Mouse (Mus musculus): ENCODE data around the gene Fitm2. TPM values are rescaled to one million over a fixed set of nuclear protein-coding genes. Genes with fewer than 3 reads are reported as not detected.
"Not testable (repeated sequence)": the region's sequence is repeated elsewhere in the genome, so short reads cannot be mapped to it uniquely, and the experiment has no call there.

Gene Fitm2
- polyA plus RNA-seq, 1 experiment from 2014 or later: 11.7 TPM

DNA sequence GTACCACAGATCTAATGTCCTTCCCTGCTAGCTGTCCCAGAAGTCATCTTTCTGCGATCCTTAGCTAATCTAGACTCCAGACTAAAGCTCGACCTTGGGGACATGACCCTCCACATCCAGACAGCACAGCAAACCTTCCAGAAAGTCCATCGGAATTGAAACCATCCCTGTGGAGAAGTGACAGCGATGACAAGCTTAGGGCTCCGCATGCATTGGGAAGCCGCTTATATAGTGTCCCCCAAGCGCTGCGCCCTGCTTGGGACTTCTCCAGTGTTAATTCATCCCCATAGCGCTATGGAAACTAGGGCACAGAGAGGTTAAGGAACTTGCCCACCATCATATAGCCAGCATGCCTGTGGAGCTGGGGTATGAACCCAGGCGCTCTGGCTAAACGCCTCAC, 9.6 kb downstream of the Fitm2 start:
- ATAC-seq (ENCODE audit: extremely low read depth, insufficient number of reproducible peaks, low FRiP score, low TSS enrichment): no peak
- Histone ChIP-seq H3K4me2 (no peak overlapping the region), H3K27ac (replicated peaks) (no peak overlapping the region), H3K4me3 (no peak overlapping the region), H3K9me3 (no peaks in the 10 kb centered on the region), H3K36me3 (peaks cover 9% of the 10 kb centered on the region), H3K27me3 (replicated peaks) (peaks cover 25% of the 10 kb centered on the region), H3K9ac (no peak overlapping the region), H3K4me1 (peaks cover 61% of the 10 kb centered on the region)
- WGBS: 53% methylated on average over 11 of the region's 11 CpGs

DNA sequence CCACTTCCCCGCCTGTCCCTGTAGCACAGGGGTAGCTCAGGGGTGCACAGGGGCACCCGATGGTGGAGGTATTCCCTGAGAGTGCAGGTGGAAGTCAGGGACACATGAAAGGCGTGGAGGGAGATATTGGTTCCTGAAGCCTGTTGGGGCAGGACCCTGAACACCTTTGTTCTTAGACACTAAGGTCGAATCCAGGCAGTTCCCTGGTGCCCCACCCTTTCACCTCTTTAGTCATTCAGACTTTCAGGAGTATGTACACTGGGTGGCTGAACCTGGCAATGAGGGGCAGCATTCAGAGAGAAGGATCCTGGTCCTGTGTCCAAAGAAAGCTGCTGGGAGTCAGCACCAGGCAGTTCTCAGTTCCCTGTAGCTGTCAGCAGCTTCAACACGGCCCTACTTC, 10.0 kb downstream of the Fitm2 start:
- H3K4me2 ChIP-seq: no peak overlapping the region
- H3K27ac ChIP-seq (replicated peaks): no peak overlapping the region
- H3K9ac ChIP-seq: no peak overlapping the region
- H3K27me3 ChIP-seq (replicated peaks): peaks cover 29% of the 10 kb centered on the region
- no peak for ATAC-seq (ENCODE audit: extremely low read depth, insufficient number of reproducible peaks, low FRiP score, low TSS enrichment)
- no peak overlapping the region for H3K4me3 ChIP-seq
- peaks cover 6% of the 10 kb centered on the region for H3K36me3 ChIP-seq
- 53% methylated on average over 5 of the region's 5 CpGs for WGBS
- peaks cover 61% of the 10 kb centered on the region for H3K4me1 ChIP-seq
- no peaks in the 10 kb centered on the region for H3K9me3 ChIP-seq

DNA sequence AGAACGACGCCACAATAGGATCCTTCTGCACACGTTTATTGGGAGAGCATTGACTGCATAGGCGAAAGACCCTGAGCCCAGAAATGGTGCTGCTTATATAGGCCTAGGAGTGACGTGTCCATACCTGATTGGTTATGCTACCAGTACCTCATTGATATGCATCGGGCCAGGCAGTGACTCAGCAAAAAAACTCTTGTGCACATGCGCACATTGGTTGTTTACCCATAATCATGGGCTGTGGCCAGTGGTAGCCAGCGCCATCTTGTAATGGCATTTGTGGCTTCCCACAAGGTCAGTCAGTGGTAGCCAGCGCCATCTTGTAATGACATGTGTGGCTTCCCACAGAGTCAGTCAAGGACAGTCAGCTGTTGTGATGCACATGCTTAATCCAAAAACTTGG, 11.1 kb downstream of the Fitm2 start:
- Histone ChIP-seq H3K27me3 (replicated peaks) (peaks cover 36% of the 10 kb centered on the region), H3K4me1 (peaks cover 54% of the 10 kb centered on the region)
- WGBS: 88% methylated on average over 9 of the region's 9 CpGs

DNA sequence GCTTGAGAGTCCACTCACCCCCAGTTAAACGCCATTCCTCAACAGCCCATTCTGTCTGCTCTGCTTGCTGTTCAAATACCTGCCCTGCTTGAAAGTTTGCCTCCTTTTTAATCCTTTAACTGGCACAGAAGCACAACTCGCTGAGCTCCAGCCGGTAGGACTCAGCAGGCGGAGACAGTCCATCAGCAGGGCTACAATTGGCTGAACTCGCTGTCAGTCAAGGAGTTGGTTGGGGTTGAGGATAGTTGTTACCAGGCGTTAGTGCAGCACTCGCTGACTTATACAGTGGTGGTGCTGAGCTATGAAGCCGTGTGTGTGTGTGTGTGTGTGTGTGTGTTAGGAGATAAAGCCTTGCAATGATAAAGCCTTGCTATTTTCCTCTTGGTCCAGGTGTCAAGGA, 11.8 kb downstream of the Fitm2 start:
- no peak for ATAC-seq (ENCODE audit: extremely low read depth, insufficient number of reproducible peaks, low FRiP score, low TSS enrichment)
- H3K4me3 ChIP-seq: no peak overlapping the region
- no peak overlapping the region for H3K9ac ChIP-seq
- H3K27ac ChIP-seq (replicated peaks): no peak overlapping the region
- peaks cover 36% of the 10 kb centered on the region for H3K27me3 ChIP-seq (replicated peaks)
- 91% methylated on average over 8 of the region's 8 CpGs for WGBS
- H3K9me3 ChIP-seq: no peaks in the 10 kb centered on the region
- H3K36me3 ChIP-seq: no peaks in the 10 kb centered on the region
- H3K4me1 ChIP-seq: peaks cover 48% of the 10 kb centered on the region
- H3K4me2 ChIP-seq: no peak overlapping the region

More for the DNA sequence above, 11.1 kb downstream of the Fitm2 start:
- H3K36me3 ChIP-seq; H3K27ac ChIP-seq (replicated peaks); H3K9me3 ChIP-seq; H3K4me2 ChIP-seq; ATAC-seq (ENCODE audit: extremely low read depth, insufficient number of reproducible peaks, low FRiP score, low TSS enrichment); H3K9ac ChIP-seq; H3K4me3 ChIP-seq: not testable (repeated sequence)

GRCm38 (mm10) chr2:163459380-163459779, 13.0 kb downstream of the Fitm2 start:
- H3K4me2 ChIP-seq: peak overlapping the region; percentile 49
- H3K9ac ChIP-seq: no peak overlapping the region
- no peaks in the 10 kb centered on the region for H3K9me3 ChIP-seq
- peaks cover 35% of the 10 kb centered on the region for H3K4me1 ChIP-seq
- no peak overlapping the region for H3K27ac ChIP-seq (replicated peaks)
- peaks cover 36% of the 10 kb centered on the region for H3K27me3 ChIP-seq (replicated peaks)
- ATAC-seq (ENCODE audit: extremely low read depth, insufficient number of reproducible peaks, low FRiP score, low TSS enrichment): no peak
- 26% methylated on average over 10 of the region's 10 CpGs for WGBS
- no peak overlapping the region for H3K4me3 ChIP-seq
- H3K36me3 ChIP-seq: no peaks in the 10 kb centered on the region

GRCm38 (mm10) chr2:163458539-163459265, 13.7 kb downstream of the Fitm2 start:
- Histone ChIP-seq H3K36me3 (no peaks in the 10 kb centered on the region), H3K27ac (replicated peaks) (no peak overlapping the region), H3K4me3 (no peak overlapping the region), H3K27me3 (replicated peaks) (peaks cover 36% of the 10 kb centered on the region), H3K4me1 (peaks cover 28% of the 10 kb centered on the region), H3K9me3 (no peaks in the 10 kb centered on the region), H3K9ac (no peak overlapping the region), H3K4me2 (peak overlapping the region; percentile 49)
- ATAC-seq (ENCODE audit: extremely low read depth, insufficient number of reproducible peaks, low FRiP score, low TSS enrichment): peak; percentile 63; the same call in 1 of the 2 replicates
- WGBS: 29% methylated on average over 27 of the region's 27 CpGs

DNA sequence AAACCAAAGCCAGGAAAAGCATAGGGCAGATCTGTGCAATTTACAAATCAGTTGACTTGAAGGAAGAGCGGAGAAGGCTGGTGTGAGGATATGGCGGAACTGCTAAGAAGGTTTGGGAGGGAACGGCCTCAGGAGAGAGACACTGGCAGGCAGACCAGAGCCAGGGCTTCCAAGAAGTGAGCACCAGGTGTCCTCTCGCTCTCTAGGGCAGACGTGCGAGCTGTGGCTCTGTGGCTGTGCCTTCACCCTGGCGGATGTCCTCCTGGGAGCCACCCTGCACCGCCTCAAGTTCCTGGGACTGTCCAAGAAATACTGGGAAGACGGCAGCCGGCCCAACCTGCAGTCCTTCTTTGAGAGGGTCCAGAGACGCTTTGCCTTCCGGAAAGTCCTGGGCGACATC, 19.1 kb downstream of the Fitm2 start:
- peaks cover 1% of the 10 kb centered on the region for H3K4me1 ChIP-seq
- WGBS: 79% methylated on average over 13 of the region's 13 CpGs
- no peak overlapping the region for H3K4me3 ChIP-seq
- H3K4me2 ChIP-seq: no peak overlapping the region
- no peak for ATAC-seq (ENCODE audit: extremely low read depth, insufficient number of reproducible peaks, low FRiP score, low TSS enrichment)
- H3K36me3 ChIP-seq: no peaks in the 10 kb centered on the region
- H3K9ac ChIP-seq: no peak overlapping the region
- no peak overlapping the region for H3K27ac ChIP-seq (replicated peaks)
- no peaks in the 10 kb centered on the region for H3K9me3 ChIP-seq
- peaks cover 42% of the 10 kb centered on the region for H3K27me3 ChIP-seq (replicated peaks)

- no peak overlapping the region for H3K4me2 ChIP-seq
- no peak overlapping the region for H3K27ac ChIP-seq (replicated peaks)
- ATAC-seq (ENCODE audit: extremely low read depth, insufficient number of reproducible peaks, low FRiP score, low TSS enrichment): no peak
- no peak overlapping the region for H3K9ac ChIP-seq
- WGBS: 80% methylated on average over 6 of the region's 6 CpGs
- peaks cover 35% of the 10 kb centered on the region for H3K27me3 ChIP-seq (replicated peaks)
- H3K4me1 ChIP-seq: no peaks in the 10 kb centered on the region
- H3K9me3 ChIP-seq: no peaks in the 10 kb centered on the region
- no peaks in the 10 kb centered on the region for H3K36me3 ChIP-seq
- H3K4me3 ChIP-seq: no peak overlapping the region
Measured at GRCm38 (mm10) chr2:163452738-163453137, 19.7 kb downstream of the Fitm2 start.

GRCm38 (mm10) chr2:163450668-163451295, 21.6 kb downstream of the Fitm2 start:
- 52% methylated on average over 6 of the region's 6 CpGs for WGBS
- H3K36me3 ChIP-seq: no peaks in the 10 kb centered on the region
- no peak overlapping the region for H3K9ac ChIP-seq
- H3K4me1 ChIP-seq: no peaks in the 10 kb centered on the region
- peaks cover 25% of the 10 kb centered on the region for H3K27me3 ChIP-seq (replicated peaks)
- H3K4me3 ChIP-seq: no peak overlapping the region
- H3K4me2 ChIP-seq: no peak overlapping the region
- no peak overlapping the region for H3K27ac ChIP-seq (replicated peaks)
- no peaks in the 10 kb centered on the region for H3K9me3 ChIP-seq
- no peak for ATAC-seq (ENCODE audit: extremely low read depth, insufficient number of reproducible peaks, low FRiP score, low TSS enrichment)

DNA sequence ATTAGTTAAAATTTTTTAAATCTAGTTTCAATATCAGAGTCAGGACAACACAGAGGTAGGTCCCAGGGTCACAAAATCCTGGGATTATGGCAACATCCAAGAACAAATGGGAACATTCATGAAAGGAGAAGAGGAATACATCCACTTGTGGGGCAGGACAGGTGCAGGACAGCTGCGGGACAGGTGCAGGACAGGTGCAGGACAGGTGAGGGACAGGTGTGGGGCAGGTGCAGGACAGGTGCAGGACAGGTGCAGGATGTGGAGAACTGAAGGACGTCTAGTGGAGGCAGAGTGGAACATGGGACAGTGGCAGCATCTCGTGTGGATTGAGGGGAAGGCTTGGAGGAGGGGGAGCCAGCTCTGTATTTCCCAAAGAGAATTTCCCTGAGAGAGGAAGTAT, 23.2 kb downstream of the Fitm2 start:
- WGBS: 36% methylated on average over 3 of the region's 3 CpGs
- Histone ChIP-seq H3K27me3 (replicated peaks) (peaks cover 25% of the 10 kb centered on the region), H3K9me3 (no peaks in the 10 kb centered on the region), H3K4me3 (no peak overlapping the region), H3K4me2 (no peak overlapping the region), H3K4me1 (no peaks in the 10 kb centered on the region), H3K9ac (no peak overlapping the region), H3K36me3 (no peaks in the 10 kb centered on the region), H3K27ac (replicated peaks) (no peak overlapping the region)
- ATAC-seq (ENCODE audit: extremely low read depth, insufficient number of reproducible peaks, low FRiP score, low TSS enrichment): no peak

- H3K9me3 ChIP-seq: no peaks in the 10 kb centered on the region
- ATAC-seq (ENCODE audit: extremely low read depth, insufficient number of reproducible peaks, low FRiP score, low TSS enrichment): no peak
- 77% methylated on average over 12 of the region's 12 CpGs for WGBS
- no peak overlapping the region for H3K4me3 ChIP-seq
- H3K27ac ChIP-seq (replicated peaks): no peak overlapping the region
- no peak overlapping the region for H3K4me2 ChIP-seq
- no peaks in the 10 kb centered on the region for H3K4me1 ChIP-seq
- no peak overlapping the region for H3K9ac ChIP-seq
- no peaks in the 10 kb centered on the region for H3K36me3 ChIP-seq
- peaks cover 25% of the 10 kb centered on the region for H3K27me3 ChIP-seq (replicated peaks)
Measured at GRCm38 (mm10) chr2:163447375-163447774, 25.1 kb downstream of the Fitm2 start.

- H3K4me3 ChIP-seq: no peak overlapping the region
- H3K36me3 ChIP-seq: no peaks in the 10 kb centered on the region
- H3K9ac ChIP-seq: no peak overlapping the region
- no peaks in the 10 kb centered on the region; the same call in 1 of the 2 replicates for H3K4me1 ChIP-seq
- no peak overlapping the region for H3K27ac ChIP-seq (replicated peaks)
- peaks cover 24% of the 10 kb centered on the region for H3K27me3 ChIP-seq (replicated peaks)
- H3K9me3 ChIP-seq: no peaks in the 10 kb centered on the region
- no peak for ATAC-seq (ENCODE audit: extremely low read depth, insufficient number of reproducible peaks, low FRiP score, low TSS enrichment)
- WGBS: 60% methylated on average over 7 of the region's 7 CpGs
- H3K4me2 ChIP-seq: no peak overlapping the region
Measured at GRCm38 (mm10) chr2:163444017-163444416, 28.4 kb downstream of the Fitm2 start.
